Mouse (Mus musculus) hindbrain, embryonic 16.5 days (tissue): ENCODE measurements around the gene Birc6. TPM values are rescaled to one million over a fixed set of nuclear protein-coding genes. Genes with fewer than 3 reads are reported as not detected.
"Not testable (repeated sequence)": the region's sequence is repeated elsewhere in the genome, so short reads cannot be mapped to it uniquely, and the experiment has no call there.

Experiments used
- ATAC-seq: fragments of 200-750 bp; cut with Nextera tagmentation; 2 replicates; pipeline ENCODE4 v1.8.0; 2017; ENCODE audit warnings: moderate TSS enrichment, moderate library complexity
- H3K27ac ChIP-seq: fragments of 300-500 bp; sonication (generic); 2 replicates; pipeline ENCODE4 v1.5.1; 2014; ENCODE audit warnings: low read depth, mild to moderate bottlenecking, control low read depth, low read length, moderate library complexity
- H3K27me3 ChIP-seq: fragments of 300-500 bp; sonication (generic); replicated peaks from 2 replicates; pipeline ENCODE4 v1.6.1; 2014; ENCODE audit warnings: low read length; ENCODE audit not compliant: control insufficient read depth, insufficient read depth
- H3K36me3 ChIP-seq: fragments of 300-500 bp; sonication (generic); 2 replicates; pipeline ENCODE4 v1.6.1; 2014; ENCODE audit warnings: mild to moderate bottlenecking, low read length, moderate library complexity, mixed read lengths; ENCODE audit not compliant: control insufficient read depth, insufficient read depth
- H3K4me1 ChIP-seq: fragments of 300-500 bp; sonication (generic); 2 replicates; pipeline ENCODE4 v1.6.1; 2014; ENCODE audit warnings: low read depth, low read length; ENCODE audit not compliant: control insufficient read depth, insufficient read depth
- H3K4me2 ChIP-seq: fragments of 300-500 bp; sonication (generic); 2 replicates; pipeline ENCODE4 v1.6.1; 2014; ENCODE audit warnings: mild to moderate bottlenecking, low read length, control low read depth, moderate library complexity
- H3K4me3 ChIP-seq: fragments of 300-500 bp; sonication (generic); 2 replicates; pipeline ENCODE4 v1.5.1; 2014; ENCODE audit warnings: mild to moderate bottlenecking, low read length, control low read depth, moderate library complexity
- H3K9ac ChIP-seq: fragments of 300-500 bp; sonication (generic); 2 replicates; pipeline ENCODE4 v1.6.1; 2014; ENCODE audit warnings: low read depth, mild to moderate bottlenecking, control low read depth, low read length, moderate library complexity
- H3K9me3 ChIP-seq: fragments of 300-500 bp; sonication (generic); 2 replicates; pipeline ENCODE4 v1.6.1; 2014; ENCODE audit warnings: mild to moderate bottlenecking, low read length, moderate library complexity; ENCODE audit not compliant: control insufficient read depth
- WGBS: fragments of 180-500 bp; shearing (Covaris S2); extraction: QIAGEN DNeasy Blood & Tissue Kit; methylation state at CpG from one replicate; pipeline ENCODE4 v1.1.7; 2014; 5-methylcytosine and 5-hydroxymethylcytosine counted together
- polyA plus RNA-seq: library from polyadenylated mRNA; unstranded; fragments of >200 nt; fragmentation: Nextera tagmentation; extraction: Ambion mirVana; gene quantifications from 2 replicates; pipeline ENCODE4 v1.2.1, GENCODE M21; 2015

The Birc6 gene
- polyA plus RNA-seq, 1 experiment from 2014 or later, result 61.9 TPM

DNA sequence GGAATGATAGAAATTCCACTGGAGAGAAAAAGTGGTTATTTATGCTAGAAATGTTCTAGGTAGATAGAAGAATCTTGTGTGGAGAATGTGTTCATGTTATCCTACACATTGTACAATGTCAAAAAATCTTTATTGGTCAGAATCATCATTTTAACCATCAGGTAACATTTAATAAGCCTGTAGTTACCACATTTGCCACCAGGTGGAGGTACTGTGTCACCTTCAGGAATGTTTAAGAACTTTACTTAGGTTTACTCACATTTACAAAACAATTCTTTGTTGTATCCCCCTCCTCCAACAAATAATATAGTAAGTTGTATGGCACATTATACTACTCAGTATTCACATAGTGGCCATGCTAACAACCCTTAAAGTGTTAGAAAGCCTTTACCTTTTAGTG lies 145.2 kb downstream of the Birc6 start:
- H3K36me3 ChIP-seq, result peaks cover 22% of the 10 kb centered on the region
- H3K27ac ChIP-seq, result no peak overlapping the region
- no peak overlapping the region for H3K4me2 ChIP-seq
- no peak overlapping the region for H3K9ac ChIP-seq
- no peak overlapping the region for H3K4me3 ChIP-seq
- H3K27me3 ChIP-seq, result no peaks in the 10 kb centered on the region
- H3K4me1 ChIP-seq, result no peaks in the 10 kb centered on the region
- no peaks in the 10 kb centered on the region for H3K9me3 ChIP-seq
- ATAC-seq, result no peak

DNA sequence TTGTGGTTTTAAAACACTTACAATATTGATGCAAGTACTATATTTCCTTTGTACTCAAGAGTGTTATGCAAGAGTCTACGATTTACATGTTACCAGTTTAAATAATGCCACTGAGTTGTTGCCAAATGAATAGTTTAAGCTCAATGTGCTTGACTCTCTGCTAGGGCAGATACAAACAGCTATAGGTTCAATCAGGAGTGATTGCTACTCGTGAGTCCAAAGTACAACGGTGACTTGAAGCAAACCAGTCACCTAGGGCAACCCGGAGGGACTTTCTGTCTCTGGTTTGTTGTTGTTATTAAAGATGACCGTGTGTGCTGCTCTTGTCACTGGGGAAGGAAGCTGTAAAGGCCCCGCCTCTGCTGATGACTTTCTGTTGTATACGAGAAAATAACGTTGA lies 150.0 kb downstream of the Birc6 start:
- Histone ChIP-seq H3K4me1 (no peaks in the 10 kb centered on the region), H3K4me3 (no peak overlapping the region), H3K27ac (no peak overlapping the region), H3K9me3 (no peaks in the 10 kb centered on the region), H3K36me3 (peaks cover 13% of the 10 kb centered on the region), H3K27me3 (no peaks in the 10 kb centered on the region), H3K4me2 (no peak overlapping the region), H3K9ac (no peak overlapping the region)
- no peak for ATAC-seq
- WGBS, result 95% methylated on average over 8 of the region's 8 CpGs

DNA sequence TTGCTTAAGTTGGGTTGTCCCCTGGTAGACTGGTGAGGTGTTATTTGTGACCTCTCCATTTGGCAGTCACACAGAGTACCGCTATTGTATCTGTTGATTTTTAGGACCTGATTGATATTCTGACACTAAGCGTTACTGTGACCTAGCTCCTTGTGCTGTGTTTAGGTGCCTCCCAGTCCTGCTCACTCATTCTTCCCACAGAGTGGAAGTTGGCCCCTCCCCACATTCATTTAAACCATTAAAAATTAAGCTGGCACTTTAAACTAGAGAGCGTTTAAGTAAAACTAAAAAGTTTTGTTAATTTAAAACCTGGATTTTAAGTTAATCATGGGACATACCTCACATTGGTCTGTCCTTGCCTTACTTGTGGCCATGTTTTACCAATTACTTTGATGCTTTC lies 156.8 kb downstream of the Birc6 start:
- Histone ChIP-seq H3K36me3 (peaks cover 6% of the 10 kb centered on the region), H3K9me3 (no peaks in the 10 kb centered on the region), H3K4me3 (no peak overlapping the region), H3K27ac (no peak overlapping the region), H3K4me2 (no peak overlapping the region), H3K27me3 (no peaks in the 10 kb centered on the region), H3K4me1 (no peaks in the 10 kb centered on the region), H3K9ac (no peak overlapping the region)
- 86% methylated on average over 3 of the region's 3 CpGs for WGBS
- no peak for ATAC-seq

DNA sequence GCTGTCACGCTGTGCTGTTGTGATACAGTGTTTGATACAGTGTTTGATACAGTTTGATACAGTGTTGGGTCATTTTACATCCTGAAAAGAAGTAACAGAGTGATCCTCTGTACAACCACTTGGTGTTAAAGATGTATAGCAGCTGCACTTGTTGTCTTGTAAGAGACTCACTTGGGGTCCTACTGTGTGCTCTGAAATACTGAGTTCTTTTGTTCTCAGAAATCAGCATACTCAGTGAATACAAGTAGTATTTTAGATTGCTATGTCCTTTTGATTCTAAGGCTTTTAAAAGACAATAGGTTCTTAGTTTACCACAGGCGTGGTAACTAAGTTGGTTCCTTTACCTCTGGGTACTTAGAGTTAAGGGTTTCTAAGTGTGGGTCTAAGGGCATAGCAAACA lies 160.5 kb downstream of the Birc6 start:
- Histone ChIP-seq H3K27ac (no peak overlapping the region), H3K4me3 (no peak overlapping the region), H3K9me3 (no peaks in the 10 kb centered on the region), H3K27me3 (no peaks in the 10 kb centered on the region), H3K4me1 (no peaks in the 10 kb centered on the region), H3K4me2 (no peak overlapping the region), H3K9ac (no peak overlapping the region), H3K36me3 (peaks cover 26% of the 10 kb centered on the region)
- WGBS, result 91% methylated on average over 2 of the region's 2 CpGs
- no peak for ATAC-seq

DNA sequence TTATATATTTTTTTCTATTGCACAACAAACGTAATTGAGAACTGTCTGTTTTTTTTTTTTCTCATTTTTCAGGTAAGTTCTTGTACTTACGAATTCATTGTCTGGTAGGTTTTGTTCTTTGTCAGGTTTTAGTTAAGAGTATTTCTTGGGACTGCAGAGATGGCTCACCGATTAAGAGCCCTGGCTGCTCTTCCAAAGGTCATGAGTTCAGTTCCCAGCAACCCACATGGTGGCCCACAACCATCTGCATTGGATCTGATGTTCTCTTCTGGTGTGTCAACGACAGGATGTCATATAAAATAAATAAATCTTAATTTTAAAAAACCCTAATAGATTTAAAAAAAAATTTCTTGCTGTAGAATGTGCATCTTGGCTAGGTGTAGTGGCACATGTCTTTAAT lies 161.3 kb downstream of the Birc6 start:
- H3K9ac ChIP-seq, result no peak overlapping the region
- no peak overlapping the region for H3K4me2 ChIP-seq
- no peaks in the 10 kb centered on the region for H3K9me3 ChIP-seq
- WGBS, result 91% methylated on average over 4 of the region's 4 CpGs
- H3K4me1 ChIP-seq, result no peaks in the 10 kb centered on the region
- no peaks in the 10 kb centered on the region for H3K27me3 ChIP-seq
- ATAC-seq, result no peak
- no peak overlapping the region for H3K4me3 ChIP-seq
- no peak overlapping the region for H3K27ac ChIP-seq
- H3K36me3 ChIP-seq, result peaks cover 26% of the 10 kb centered on the region

DNA sequence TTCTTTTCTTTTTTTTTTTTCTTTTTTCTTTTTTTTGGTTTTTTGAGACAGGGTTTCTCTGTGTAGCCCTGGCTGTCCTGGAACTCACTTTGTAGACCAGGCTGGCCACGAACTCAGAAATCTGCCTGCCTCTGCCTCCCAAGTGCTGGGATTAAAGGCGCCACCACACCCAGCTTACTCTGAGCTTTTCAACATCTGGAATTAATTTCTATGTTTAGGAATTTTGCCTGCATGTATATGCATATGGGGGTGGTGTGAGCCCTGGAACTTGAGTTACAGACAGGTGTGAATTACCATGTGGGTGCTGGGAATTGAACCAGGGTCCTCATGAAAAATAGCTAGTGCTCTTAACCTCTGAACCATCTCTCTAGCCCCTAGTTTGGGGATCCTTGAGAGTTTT lies 173.6 kb downstream of the Birc6 start:
- not testable (repeated sequence) for H3K4me1 ChIP-seq, H3K4me3 ChIP-seq, H3K9me3 ChIP-seq, H3K27me3 ChIP-seq, H3K27ac ChIP-seq, H3K9ac ChIP-seq, H3K4me2 ChIP-seq, ATAC-seq
- peaks cover 41% of the 10 kb centered on the region for H3K36me3 ChIP-seq
- 100% methylated on average over 2 of the region's 2 CpGs for WGBS

DNA sequence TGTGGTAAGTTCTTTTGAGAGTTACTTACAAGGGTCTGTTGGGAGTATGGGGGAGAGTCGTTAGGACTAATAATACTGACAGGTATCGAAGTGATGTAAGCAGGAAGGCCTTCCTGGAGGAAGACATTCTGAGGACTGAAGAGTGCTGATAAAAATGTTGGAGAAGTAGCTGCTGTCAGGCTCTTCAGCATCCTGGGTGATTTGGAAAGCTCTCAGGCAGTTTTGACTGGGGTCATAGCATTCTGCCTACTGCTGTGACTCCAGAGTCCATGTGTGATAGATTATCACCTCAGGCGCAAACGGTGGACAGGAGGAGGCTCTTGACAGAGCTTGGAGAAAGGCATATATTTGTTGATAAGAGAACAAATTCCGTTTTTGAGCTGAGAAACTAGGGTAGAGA lies 177.4 kb downstream of the Birc6 start:
- 88% methylated on average over 5 of the region's 5 CpGs for WGBS
- H3K27me3 ChIP-seq, result no peaks in the 10 kb centered on the region
- ATAC-seq, result no peak

DNA sequence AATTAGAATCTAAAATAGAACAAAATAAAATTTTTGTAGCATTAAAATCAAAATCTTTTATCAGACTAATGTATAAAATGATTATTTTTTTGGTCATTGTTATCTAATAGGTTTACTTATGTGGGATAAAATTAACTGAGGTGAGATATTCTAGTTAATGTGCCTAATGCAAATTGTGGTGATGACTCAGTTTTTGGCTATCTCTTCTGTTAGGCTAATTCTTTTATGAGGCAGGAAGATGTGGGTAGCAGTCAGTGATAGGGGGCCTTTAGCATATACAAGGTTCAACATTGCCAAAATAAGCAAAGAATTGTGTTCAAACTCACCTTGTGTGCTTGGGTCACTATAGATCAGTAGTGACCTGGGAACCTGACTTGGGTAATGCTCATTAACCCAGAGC lies 178.5 kb downstream of the Birc6 start:
- no peak overlapping the region for H3K27ac ChIP-seq
- no peaks in the 10 kb centered on the region for H3K4me1 ChIP-seq
- no peak overlapping the region for H3K9ac ChIP-seq
- no peak for ATAC-seq
- no peak overlapping the region for H3K4me2 ChIP-seq
- H3K4me3 ChIP-seq, result no peak overlapping the region
- H3K9me3 ChIP-seq, result no peaks in the 10 kb centered on the region
- peaks cover 14% of the 10 kb centered on the region for H3K36me3 ChIP-seq
- H3K27me3 ChIP-seq, result no peaks in the 10 kb centered on the region

More for the DNA sequence above, 177.4 kb downstream of the Birc6 start:
- Histone ChIP-seq H3K27ac (no peak overlapping the region), H3K4me1 (no peaks in the 10 kb centered on the region), H3K9ac (no peak overlapping the region), H3K9me3 (no peaks in the 10 kb centered on the region), H3K4me3 (no peak overlapping the region), H3K36me3 (peaks cover 20% of the 10 kb centered on the region), H3K4me2 (no peak overlapping the region)

DNA sequence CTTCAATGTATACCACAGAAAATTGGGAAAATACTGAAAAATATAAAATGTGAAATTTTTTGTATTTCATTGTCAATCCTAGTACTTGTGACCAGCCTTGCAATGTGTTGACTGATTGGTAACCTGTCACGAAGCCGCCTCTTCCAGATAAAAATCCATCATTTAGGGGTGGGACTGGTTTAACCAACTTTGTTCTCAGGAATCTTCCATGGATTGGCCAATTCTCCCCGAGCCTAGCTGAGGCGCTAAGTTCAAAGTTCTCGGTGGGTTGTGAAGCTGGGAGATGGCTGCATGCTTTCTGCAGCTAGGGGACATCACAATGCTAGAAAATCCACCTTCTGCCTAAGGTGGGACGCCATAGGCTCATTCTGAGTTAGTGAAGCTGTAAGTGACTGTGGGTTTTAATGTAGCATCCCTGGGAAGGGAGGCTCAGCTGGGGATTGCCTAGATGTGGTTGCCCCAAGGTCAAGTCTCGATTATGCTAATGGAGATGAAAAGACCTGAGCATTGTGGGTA lies 179.6 kb downstream of the Birc6 start:
- peak; percentile 20; the same call in 1 of the 2 replicates for ATAC-seq
- Histone ChIP-seq H3K27ac (no peak overlapping the region), H3K9me3 (no peaks in the 10 kb centered on the region), H3K4me3 (no peak overlapping the region), H3K27me3 (no peaks in the 10 kb centered on the region), H3K9ac (no peak overlapping the region), H3K4me2 (no peak overlapping the region), H3K36me3 (peaks cover 14% of the 10 kb centered on the region), H3K4me1 (no peaks in the 10 kb centered on the region)
- 87% methylated on average over 7 of the region's 7 CpGs for WGBS

DNA sequence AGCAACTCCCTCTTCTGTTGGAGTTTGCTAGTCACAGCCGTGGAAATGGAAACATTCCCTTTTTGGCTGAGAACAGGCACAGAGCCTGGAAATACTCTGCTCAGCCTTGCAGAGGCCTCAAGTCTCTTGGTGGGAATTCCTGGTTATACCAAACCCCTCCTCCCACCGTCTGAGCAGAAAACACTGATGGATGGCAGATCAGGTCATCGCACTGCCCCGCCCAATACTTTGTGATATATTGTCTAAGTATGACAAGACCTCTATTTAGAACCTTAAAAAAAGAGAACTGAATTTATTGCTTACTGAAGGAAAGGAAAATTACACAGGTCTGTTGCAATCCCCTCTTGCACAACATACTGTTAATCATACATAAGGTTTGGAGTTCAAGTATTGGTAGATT lies 182.6 kb downstream of the Birc6 start:
- 85% methylated on average over 4 of the region's 4 CpGs for WGBS
- no peak overlapping the region for H3K9ac ChIP-seq
- no peak overlapping the region for H3K4me3 ChIP-seq
- no peak overlapping the region for H3K4me2 ChIP-seq
- no peaks in the 10 kb centered on the region for H3K36me3 ChIP-seq
- no peaks in the 10 kb centered on the region for H3K27me3 ChIP-seq
- no peaks in the 10 kb centered on the region for H3K9me3 ChIP-seq
- H3K4me1 ChIP-seq, result no peaks in the 10 kb centered on the region
- no peak for ATAC-seq
- no peak overlapping the region for H3K27ac ChIP-seq
